Mouse (Mus musculus) heart, postnatal 10 days (tissue): ENCODE measurements at regions not wholly inside any gene's neighbourhood (a gene's known extent, or its start where the extent isn't known, plus 50 kb on each side); places are given as distances from the start of the nearest gene placed in this dataset.
"Not testable (repeated sequence)": the region's sequence is repeated elsewhere in the genome, so short reads cannot be mapped to it uniquely, and the experiment has no call there.

Experiments used
- DNase-seq, 2 experiments: peaks; one replicate each; pipeline ENCODE4 v3.0.0; 2021
- intact Hi-C: fragments of 180-260 bp; cut with DNase I; formaldehyde crosslinking; loops from one replicate; pipeline ENCODE4 v1.15.1; 2025

DNA sequence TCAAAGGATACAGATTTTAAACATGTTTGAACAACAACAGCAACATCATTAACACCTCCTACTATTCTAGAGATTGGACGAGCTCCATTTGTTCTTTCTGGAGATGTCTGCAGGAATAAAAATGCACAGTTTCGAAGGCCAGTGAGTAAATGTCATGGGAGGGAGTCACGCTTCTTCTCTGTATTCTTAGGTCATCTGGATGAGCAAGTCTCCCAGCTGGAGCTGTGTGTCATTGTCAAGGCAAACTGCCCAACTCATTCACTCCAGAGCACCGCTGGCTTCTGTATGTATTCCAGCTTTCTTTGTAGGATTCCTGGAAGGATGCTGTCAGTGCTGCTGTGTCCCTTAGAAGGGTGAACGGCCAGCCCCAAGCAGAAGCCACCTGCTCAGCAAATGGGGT lies 297.1 kb downstream of the Diras2 start:
- intact Hi-C loops = no loop called here
- DNase-seq = peak; percentile 76 to 77

DNA sequence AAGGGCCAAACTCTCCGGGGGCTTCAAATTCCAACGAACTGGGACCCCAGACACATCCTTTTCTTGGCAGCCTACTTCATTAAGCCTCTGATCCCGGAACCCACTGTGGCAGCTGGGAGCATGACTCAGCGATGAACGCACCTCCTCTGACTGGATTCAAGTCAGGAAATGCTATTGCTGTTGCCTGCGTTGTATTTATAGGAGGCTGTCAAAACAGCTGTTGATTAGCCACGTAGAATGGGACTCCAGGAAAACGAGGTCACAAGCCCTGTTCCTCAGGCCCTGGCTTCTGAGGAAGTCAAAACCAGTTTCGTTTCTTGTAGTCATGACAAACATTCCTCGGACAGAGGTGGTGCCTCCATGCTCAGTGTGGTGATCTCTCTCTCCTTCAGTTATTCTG lies 295.0 kb downstream of the Diras2 start:
- DNase-seq = peak; percentile 67 to 72
- intact Hi-C loops = no loop called here

DNA sequence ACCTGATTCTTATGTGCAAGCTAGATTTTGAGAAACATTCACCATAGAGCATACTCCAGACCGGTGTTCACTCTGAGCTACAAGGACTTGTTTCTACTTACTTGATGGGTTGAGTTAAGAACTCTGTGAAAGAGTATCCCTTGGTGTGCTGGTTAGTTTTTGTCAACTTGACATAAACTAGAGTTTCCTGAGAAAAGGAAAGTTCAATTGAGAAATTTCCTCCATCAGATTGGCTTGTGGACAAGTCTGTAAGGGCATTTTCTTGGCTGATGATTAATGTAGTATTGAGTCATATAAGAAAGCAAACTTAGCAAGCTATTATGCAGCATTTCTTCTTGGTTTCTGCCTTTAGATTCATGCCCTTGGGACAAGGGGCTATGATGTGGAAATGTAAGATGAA lies 291.5 kb downstream of the Diras2 start:
- no peak for DNase-seq
- intact Hi-C loops = no loop called here

DNA sequence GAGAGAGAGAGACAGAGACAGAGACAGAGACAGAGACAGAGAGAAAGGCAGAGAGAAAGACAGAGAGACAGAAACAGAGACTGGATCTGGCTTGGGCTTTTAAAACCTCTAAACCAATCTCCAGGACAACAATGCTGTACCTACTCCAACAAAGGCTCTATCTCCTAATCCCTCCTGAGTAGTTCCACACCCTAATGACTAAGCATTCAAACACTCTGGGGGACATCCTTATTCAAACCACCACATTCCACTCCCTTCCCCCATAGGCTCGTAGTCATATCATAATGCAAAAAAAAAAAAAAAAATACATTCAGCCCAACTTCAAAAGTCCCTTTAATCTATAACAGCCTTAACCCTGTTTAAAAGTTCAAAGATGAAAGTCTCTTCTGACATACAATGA lies 289.3 kb downstream of the Diras2 start:
- no peak for DNase-seq

DNA sequence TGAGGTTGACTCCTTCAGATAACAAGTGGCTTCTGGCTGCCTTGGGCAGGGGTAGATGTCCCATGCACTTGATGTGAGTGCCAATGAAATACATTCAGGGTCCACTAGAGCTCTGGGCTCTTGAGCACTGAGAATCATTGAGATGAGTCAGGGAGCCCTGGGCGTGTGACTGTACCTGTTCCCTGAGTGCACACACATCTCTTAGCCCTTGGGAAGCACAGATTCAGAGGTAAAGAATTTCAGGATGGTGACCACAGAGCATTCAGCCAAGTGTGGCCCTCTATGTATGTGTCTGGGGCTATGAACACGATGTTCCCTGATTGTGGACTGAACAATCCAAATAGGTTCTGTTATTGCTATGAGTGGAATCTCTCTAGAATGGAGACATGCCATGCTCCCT lies 281.6 kb downstream of the Diras2 start:
- no peak for DNase-seq
- intact Hi-C loops = no loop called here

More for the DNA sequence above, 289.3 kb downstream of the Diras2 start:
- intact Hi-C loops = no loop called here

DNA sequence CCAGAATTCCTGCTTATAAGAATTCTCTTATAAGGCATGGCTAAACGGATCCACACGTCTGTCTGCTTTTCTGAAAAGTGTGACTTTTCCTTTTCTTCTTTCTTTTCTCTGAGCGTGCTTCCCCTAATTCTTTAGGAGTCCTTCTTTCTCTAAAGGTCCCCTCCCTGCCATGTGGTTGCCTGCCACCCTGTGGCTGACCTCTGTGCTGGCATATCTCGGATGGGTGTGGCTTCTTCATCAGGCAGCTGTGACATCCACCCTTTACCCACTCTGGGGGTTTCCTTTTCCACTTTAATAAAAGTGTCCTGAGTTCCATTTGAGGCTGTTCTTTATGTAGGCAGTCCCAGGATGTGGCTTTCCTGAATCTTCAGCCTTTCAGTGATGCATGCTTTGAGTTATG lies 280.7 kb downstream of the Diras2 start:
- DNase-seq = peak in 1 of 2 experiments; percentile 31
- intact Hi-C loops = loop anchor here (10.0 kb wide), 1 partner anchor 314 kb away; no protein-coding TSS in a partner anchor

DNA sequence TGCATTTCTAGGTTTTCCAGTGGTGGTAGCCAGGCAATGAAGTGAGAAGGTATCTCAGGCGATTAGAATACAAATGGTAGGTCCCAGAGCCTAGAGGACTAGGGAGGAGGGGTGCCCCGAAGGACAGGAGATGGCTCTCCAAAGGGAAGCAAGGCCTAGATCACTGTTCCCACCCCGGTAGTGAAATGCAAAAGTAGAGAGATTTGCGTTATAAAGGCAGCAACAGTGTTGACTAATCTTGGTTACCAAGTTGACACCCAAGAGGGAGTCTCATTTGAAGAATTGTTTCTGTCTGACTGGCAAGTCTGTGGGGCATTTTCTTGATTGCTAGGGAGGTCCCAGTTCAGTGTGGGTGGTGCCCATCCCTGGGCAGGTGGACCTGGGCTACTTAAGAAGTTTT lies 278.8 kb downstream of the Diras2 start:
- no peak for DNase-seq
- intact Hi-C loops = loop anchor here (10.0 kb wide), 1 partner anchor 312 kb away; no protein-coding TSS in a partner anchor

DNA sequence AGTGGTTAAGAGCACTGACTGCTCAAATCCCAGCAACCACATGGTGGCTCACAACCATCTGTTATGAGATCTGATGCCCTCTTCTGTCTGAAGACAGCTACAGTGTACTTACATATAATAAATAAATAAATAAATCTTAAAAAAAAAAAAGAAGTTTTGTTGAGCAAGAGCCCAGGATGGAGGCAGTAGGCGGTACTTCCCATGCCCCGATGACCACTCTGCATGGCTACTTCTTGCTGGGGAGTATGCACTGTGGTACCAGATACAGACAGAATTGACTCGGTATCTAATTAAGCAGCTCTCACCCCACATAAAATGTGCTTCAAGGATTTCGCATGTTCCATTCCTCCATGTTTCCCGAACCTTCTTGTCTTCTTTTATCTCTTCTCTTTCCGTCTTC lies 278.4 kb downstream of the Diras2 start:
- DNase-seq = not testable (repeated sequence)
- intact Hi-C loops = loop anchor here (1.0 to 10.0 kb wide), 2 partner anchors 312 to 372 kb away; no protein-coding TSS in a partner anchor

DNA sequence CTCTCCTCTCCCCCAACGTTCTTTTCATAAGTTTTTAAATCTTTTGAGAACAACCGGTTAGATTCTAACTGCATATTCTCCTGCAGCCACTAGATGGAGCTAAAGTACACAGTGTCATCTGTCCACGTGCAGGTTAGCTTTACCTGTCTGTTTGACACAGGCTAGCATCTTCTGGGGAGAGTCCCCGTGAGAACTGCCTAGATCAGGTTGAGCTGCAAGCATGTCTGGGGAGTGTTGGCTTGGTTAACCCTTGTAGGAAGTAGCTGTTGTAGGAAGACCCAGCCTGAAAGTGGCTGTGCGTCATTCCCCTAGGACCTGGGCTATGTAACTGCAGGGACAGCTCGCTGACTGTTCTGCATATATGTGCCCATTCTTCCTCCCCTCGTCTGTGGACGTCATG lies 277.9 kb downstream of the Diras2 start:
- DNase-seq = peak; percentile 25 to 50
- intact Hi-C loops = loop anchor here (1.0 to 10.0 kb wide), 2 partner anchors 312 to 371 kb away; no protein-coding TSS in a partner anchor

DNA sequence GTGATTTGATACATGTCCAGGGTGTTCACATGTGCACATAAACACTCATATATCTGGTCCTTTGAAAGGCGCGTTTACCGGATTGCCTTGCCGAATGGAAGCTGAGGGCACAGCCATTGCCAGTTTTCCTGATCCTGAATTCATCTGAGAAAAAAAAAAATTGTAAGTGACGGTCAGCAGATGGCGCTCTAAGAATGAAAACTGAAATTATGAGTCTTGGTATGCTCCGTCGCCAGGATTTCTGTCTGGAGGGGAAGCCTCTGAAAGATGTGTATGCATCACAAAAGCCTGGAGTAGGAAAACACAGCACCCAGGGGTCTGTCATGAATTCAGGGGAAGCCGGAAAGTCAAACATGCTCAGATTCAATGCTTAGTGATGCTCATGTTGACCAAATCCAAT lies 276.9 kb downstream of the Diras2 start:
- DNase-seq = peak; percentile 55 to 76
- intact Hi-C loops = loop anchor here (1.0 to 10.0 kb wide), 3 partner anchors 281 to 374 kb away; no protein-coding TSS in a partner anchor

DNA sequence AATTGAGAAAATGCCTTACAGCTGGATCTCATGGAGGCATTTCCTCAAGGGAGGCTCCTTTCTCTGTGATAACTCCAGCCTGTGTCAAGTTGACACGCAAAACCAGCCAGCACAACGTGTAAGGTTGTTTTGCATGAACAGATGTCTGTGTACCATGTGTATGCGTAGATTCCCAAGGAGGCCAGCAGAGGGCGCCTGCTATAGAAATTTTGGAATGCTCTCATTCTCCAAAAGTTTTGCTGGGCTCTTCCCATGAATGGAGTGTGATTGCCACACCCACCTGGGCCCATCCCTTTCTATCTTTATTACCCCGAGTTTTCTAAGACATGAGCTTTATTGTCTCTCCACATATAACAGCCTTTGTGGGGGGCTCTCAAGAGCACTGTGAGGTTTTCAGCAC lies 275.4 kb downstream of the Diras2 start:
- DNase-seq = no peak
- intact Hi-C loops = loop anchor here (10.0 kb wide), 1 partner anchor 309 kb away; no protein-coding TSS in a partner anchor

DNA sequence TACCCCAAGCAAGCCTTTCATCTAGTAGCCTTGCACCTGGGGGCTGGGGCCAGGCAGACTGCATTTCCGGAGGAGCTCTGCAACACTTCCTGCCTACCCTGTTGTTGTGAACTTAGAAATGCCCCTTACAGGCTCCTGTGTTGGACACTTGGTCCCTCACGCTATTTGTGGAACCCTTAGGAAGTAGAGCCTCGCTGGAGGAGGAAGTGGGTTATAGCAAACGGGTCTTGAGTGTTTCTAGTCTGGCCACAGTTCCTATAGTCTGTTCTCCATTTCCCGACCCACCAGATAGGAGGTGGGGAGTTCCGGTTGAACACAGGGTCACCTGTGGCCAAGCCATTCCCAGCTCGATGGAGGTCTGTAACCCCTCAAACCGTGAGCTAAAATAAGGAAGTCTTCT lies 272.7 kb downstream of the Diras2 start:
- DNase-seq = no peak
- intact Hi-C loops = loop anchor here (10.0 kb wide), 1 partner anchor 306 kb away; no protein-coding TSS in a partner anchor

DNA sequence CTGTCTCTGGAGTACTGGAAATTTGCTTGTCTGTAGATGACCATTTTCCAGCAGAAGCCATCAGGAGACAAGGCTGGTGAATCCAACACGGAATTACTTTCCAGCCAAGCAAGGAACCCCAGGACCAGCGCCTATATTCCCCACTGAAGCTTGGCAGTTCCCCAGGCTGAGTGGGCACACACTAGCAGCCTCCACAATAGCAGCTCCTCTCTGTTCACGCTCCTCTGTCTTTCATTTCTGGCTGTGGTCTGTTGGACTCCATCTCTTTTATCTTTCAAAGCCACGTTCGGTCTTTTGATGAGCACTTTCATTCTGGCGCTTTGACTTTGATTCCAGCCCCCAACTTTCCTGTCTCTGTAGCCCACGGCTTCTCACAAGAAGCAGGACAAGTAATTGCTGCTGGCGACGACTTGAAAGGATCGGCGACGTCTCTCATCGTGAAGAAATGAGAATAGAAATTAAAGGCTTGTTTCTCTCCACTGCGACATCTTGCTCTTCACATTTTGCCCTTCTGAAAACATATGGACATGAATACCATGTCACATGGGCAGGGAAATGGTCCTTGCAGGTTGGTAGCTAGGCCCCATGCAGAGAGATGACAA lies 268.0 kb downstream of the Diras2 start:
- intact Hi-C loops = no loop called here
- no peak for DNase-seq

DNA sequence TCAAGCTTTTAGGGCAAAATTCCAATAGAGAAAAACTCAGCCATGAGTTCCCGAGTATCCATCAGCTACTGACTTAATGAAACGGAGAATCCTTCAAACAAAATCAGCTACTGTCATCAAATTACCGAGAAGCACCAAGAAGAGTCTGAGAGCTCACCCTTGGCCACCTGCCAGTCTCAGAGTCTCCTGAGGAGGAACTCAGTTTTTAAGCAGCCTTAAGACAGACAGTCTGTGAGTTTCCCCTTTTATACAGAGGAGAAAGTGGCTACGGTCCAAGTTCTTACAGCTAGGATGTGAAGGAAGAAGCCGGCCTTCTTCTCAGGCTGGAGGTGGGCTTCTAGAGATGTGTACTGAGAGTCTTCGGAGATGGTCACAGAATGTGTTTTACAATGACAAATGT lies 262.8 kb downstream of the Diras2 start:
- intact Hi-C loops = no loop called here
- DNase-seq = peak; percentile 16 to 37

DNA sequence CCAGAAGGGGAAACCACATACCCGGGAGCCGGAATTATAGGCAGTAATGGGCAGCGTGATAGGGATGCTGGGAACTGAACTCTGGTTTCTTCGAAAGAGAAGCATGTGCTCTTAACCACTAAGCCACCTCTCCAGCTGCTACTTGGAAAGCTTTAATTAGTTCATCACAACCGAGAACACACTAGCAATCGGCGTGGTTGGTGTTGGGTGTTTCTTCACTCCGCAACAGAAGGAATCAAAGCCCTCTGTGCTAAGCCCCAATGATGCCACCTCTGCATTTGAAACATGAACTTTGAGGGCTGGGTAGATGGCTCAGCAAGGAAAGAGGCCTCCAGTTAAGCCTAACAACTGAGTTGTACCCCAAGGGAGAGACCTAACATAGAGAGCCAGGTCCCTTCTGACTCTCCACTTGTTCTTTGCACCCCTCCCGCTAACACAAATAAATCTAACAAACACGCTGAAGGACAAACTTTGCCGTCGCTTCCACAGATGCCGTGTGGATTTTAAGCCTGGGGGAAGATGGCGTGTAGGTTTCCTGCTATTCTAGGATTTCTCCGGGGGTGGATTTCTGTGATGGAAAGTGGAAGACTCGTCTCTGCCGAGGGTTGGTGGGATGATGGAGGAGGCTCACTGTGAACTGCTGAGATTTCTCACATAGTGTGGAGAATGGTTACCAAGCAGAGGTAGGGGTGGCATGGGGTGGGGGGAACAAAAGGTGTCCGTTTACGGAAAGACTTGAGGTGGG lies 257.4 kb downstream of the Diras2 start:
- no peak for DNase-seq
- intact Hi-C loops = no loop called here

DNA sequence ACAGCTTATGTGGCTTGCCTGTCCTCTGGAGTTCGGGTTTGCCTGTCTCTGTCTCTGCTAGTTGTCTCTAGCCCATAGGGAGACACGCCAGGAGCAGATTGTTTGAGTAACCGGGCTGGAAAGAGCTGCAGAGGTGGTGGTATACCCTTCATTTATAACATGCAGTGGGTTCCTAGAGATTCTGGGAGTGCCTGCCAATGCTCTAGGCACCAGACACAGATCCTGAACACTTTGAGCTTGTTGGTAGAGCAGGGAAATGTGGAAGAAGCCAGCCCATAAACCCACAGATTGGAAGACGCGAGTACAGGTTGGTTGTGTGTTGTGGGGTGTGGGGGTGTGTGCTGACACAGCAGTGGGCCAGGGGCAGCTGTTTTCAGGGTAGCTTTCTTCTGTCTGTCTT lies 255.9 kb downstream of the Diras2 start:
- no peak for DNase-seq
- intact Hi-C loops = loop anchor here (1.0 kb wide), 3 partner anchors 255 to 349 kb away; no protein-coding TSS in a partner anchor

DNA sequence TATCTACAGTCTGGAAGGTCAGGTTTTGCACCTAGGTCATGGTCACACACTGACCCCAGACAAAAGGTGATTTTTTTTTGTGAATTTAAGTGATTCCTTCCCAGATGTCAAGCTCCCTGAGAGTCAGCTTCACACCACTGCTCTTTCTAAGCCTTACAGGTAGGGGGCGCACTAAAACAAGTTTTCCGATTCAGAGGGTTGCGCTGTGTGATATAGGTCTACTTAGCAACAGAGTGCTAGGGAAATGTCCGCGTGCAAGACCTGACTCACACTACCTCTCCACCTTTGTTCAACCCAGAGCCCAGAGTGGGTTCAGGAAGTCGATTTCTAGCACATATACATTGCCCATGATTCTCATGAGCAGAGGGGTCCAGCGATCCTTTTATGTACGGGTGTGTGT lies 255.4 kb downstream of the Diras2 start:
- peak; percentile 56 to 71 for DNase-seq
- intact Hi-C loops = loop anchor here (1.0 kb wide), 3 partner anchors 255 to 349 kb away; no protein-coding TSS in a partner anchor

DNA sequence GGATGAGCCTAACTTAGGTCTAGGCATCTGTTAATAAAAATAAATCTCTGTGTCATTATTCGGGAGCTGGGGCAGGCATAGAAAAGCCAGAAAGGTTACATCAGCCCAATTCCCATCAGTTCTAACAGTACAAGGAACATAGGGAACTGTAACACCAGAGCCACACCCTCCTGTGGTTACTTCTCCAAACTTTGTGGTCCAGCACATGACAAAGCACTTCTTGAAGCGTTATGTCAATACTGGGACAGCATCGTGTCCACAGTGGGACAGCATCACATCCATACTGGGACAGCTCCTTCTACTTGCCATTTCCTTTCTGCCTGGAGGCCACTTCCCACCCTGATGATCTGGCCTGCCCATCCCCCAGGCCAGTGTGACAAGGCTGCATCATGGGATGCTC lies 253.9 kb downstream of the Diras2 start:
- no peak for DNase-seq
- intact Hi-C loops = no loop called here

DNA sequence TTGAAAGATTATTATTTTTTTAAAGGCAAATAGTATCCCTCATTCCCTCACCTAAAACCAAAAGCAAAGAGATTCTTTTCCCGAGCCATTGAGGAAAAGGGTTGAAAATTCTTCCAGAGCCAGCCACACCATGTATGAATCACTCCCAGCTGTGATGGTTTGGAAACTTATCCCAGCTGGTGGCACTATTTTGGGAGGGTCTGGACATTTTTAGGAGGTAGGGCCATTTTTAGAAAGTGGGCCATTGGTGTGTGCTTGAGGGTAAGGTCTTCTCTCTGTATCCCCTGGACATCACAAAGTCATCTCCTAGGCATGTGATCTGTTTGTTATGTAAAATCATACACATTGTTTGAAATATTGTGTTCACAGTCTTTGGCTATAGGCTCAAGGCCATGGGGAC lies 252.2 kb downstream of the Diras2 start:
- no peak for DNase-seq
- intact Hi-C loops = no loop called here

DNA sequence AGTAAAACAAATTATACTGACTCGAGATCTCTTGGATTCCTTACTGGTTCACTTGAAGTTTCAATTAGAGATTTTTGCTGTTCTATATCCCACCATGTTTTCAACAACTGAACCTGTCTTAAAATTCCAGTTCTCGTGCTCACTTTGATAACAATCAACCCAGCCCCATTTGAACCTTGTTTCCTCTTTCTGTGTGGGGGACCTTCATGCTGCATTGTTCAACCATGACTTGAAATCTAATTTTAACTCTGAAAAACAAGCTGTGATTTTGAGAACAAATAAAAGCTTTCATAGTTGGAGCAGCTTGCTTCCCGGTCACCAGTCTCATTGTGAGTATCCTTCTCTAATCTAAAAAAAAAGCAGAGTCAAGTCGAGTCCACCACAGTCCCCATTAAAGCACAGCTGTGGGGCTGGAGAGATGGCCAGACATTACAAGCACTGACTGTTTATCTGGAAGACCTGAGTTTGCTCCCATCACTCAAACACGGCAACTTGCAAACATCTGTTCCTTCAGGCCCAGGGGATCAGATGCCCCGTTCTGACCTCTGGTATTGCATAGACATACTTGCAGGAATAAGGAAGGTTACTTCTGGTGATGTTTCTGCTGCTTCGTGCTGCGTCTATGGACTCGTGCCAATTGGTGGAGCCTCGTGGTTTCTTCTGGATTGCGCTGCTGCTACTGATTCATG lies 251.7 kb downstream of the Diras2 start:
- no peak for DNase-seq
- intact Hi-C loops = no loop called here

DNA sequence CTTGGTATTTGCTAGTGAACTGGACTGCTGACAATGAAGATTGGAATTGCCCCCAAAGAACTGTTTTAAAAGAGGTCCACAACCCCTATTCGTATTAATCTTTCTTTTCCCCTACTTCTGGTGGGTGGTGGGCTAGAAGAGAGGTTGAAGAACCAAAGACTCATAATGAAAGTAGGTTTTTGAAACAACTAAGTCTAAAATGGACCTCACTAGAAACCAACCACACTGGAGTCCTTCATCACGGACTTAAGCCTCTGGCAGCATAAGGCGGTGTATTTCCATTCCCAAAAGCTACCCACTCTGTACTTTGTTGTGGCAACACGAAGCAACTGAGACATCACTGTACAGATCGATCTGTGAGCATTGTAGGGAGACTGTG lies 251.1 kb downstream of the Diras2 start:
- no peak for DNase-seq
- intact Hi-C loops = no loop called here
